1 mouse cellular context compared by ENCODE assay signal in the genomic region with DNA sequence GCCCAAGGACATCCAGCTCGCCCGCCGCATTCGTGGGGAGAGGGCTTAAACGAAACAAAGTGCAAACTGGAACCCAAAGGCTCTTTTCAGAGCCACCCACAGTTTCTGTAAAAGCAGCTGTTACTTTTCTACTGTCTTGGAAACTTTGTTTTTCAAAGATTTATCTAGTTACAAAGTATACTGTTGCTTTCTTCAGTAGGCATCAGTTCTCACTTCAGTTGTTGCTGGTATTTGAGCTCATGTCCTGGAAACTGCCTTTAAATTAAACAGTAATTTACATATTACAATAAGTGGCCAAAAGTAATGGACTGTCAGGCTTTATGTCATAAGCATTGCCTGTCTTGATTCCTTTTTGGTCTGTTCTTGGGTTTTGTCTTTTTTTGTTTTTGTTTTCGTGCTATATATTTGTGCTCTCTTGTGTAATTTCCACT.
A peak's percentile ranks its signal among the peaks of the same experiment; 100 is the strongest.
TF ChIP-seq lines count a peak whose summit lies in the region.

No protein-coding gene starts in this region.

TF ChIP-seq in MEL, 35 proteins besides CTCF, POLR2A, EP300 and RAD21:
- TF ChIP-seq NRF1 (IDR thresholded peaks at IDR 0.05; ENCODE audit: insufficient read depth, low read depth, low read length, poor library complexity, severe bottlenecking) = no peak
- TF ChIP-seq TBP (IDR thresholded peaks at IDR 0.05; ENCODE audit: low read depth, low read length) = peak; percentile 63; the same call in 1 of the 2 replicates
- peak; percentile 95; the same call in 1 of the 2 replicates for TF ChIP-seq POLR2AphosphoS5 (IDR thresholded peaks at IDR 0.05; ENCODE audit: borderline replicate concordance, low read depth, low read length)
